Mouse (Mus musculus): Measurements from ENCODE around the gene Olfr523. TPM values are rescaled to one million over a fixed set of nuclear protein-coding genes. Genes with fewer than 3 reads are reported as not detected.
"Not testable (repeated sequence)": the region's sequence is repeated elsewhere in the genome, so short reads cannot be mapped to it uniquely, and the experiment has no call there.

Gene Olfr523
- total and polyA plus RNA-seq, 3 experiments, result not detected

GRCm38 (mm10) chr7:140126022-140126350 is 47.0 kb upstream of the Olfr523 start:
- no peak for TF ChIP-seq ZMIZ1 (IDR thresholded peaks at IDR 0.05; ENCODE audit: low read depth, low read length)
- dilution Hi-C loops (cut with MboI; ENCODE audit: extremely low pct_ligation_motif_present, extremely low pct_unique_long_range_greater_than_20kb, low sequenced_read_pairs) (no loop called here), in situ Hi-C loops (cut with MboI; ENCODE audit: low pct_ligation_motif_present, low pct_unique_long_range_greater_than_20kb, low sequenced_read_pairs) (no loop called here)
- DNase-seq (ENCODE audit: extremely low read depth), result no peak
- Histone ChIP-seq H3K9me3 (replicated peaks; ENCODE audit: low read length) (no peaks in the 10 kb centered on the region), H3K27ac (ENCODE audit: insufficient read depth, low read depth) (no peak overlapping the region), H3K9ac (ENCODE audit: insufficient read depth, low read depth) (peak overlapping the region; percentile 89), H3K4me2 (ENCODE audit: insufficient read depth, low read depth, poor library complexity, severe bottlenecking) (peak overlapping the region; percentile 86), H3K4me1 (ENCODE audit: control insufficient read depth in 1 of 2, insufficient read depth in 2 of 2) (peaks cover 17 to 71% of the 10 kb centered on the region in 2 experiments), H3K79me2 (replicated peaks; ENCODE audit: control insufficient read depth, extremely low read depth, insufficient read depth, poor library complexity, severe bottlenecking) (peaks cover 3% of the 10 kb centered on the region), H3K4me3 (replicated peaks in 1 of 3; ENCODE audit: low read depth in 2 of 3, low read length in 2 of 3, poor library complexity in 1 of 3) (peak overlapping the region; percentile 47 to 90 (median 84)), H3K27me3 (replicated peaks) (no peaks in the 10 kb centered on the region), H3K36me3 (replicated peaks in 1 of 2; ENCODE audit: control insufficient read depth in 1 of 2, insufficient read depth in 1 of 2, low read length in 1 of 2) (peaks cover 15 to 25% of the 10 kb centered on the region in 2 experiments)

- peaks cover 14 to 63% of the 10 kb centered on the region in 2 experiments for H3K4me1 ChIP-seq (ENCODE audit: control insufficient read depth in 1 of 2, insufficient read depth in 2 of 2)
- in situ Hi-C loops (cut with MboI; ENCODE audit: low pct_ligation_motif_present, low pct_unique_long_range_greater_than_20kb, low sequenced_read_pairs) (no loop called here), dilution Hi-C loops (cut with MboI; ENCODE audit: extremely low pct_ligation_motif_present, extremely low pct_unique_long_range_greater_than_20kb, low sequenced_read_pairs) (no loop called here)
- H3K4me3 ChIP-seq (replicated peaks in 1 of 3; ENCODE audit: low read depth in 2 of 3, low read length in 2 of 3, poor library complexity in 1 of 3), result peak overlapping the region; percentile 45 to 64 (median 52)
- H3K36me3 ChIP-seq (replicated peaks in 1 of 2; ENCODE audit: control insufficient read depth in 1 of 2, insufficient read depth in 1 of 2, low read length in 1 of 2), result peaks cover 18 to 31% of the 10 kb centered on the region in 2 experiments
- no peak for DNase-seq (ENCODE audit: extremely low read depth)
- TF ChIP-seq JUND (conservative IDR thresholded peaks at IDR 0.05; ENCODE audit: low read depth, low read length) (no peak), NRF1 (IDR thresholded peaks at IDR 0.05; ENCODE audit: low read depth, low read length) (no peak), MAZ (IDR thresholded peaks at IDR 0.05; ENCODE audit: low read depth, low read length) (no peak), MAFK (IDR thresholded peaks at IDR 0.05; ENCODE audit: insufficient replicate concordance, low read length) (no peak), MAX (IDR thresholded peaks at IDR 0.05; ENCODE audit: low read length) (no peak)
- no peaks in the 10 kb centered on the region for H3K27me3 ChIP-seq (replicated peaks)
- H3K27ac ChIP-seq (ENCODE audit: insufficient read depth, low read depth), result no peak overlapping the region
- peak overlapping the region; percentile 38 for H3K9ac ChIP-seq (ENCODE audit: insufficient read depth, low read depth)
- H3K4me2 ChIP-seq (ENCODE audit: insufficient read depth, low read depth, poor library complexity, severe bottlenecking), result peak overlapping the region; percentile 79
- peaks cover 3% of the 10 kb centered on the region for H3K79me2 ChIP-seq (replicated peaks; ENCODE audit: control insufficient read depth, extremely low read depth, insufficient read depth, poor library complexity, severe bottlenecking)
- no peaks in the 10 kb centered on the region for H3K9me3 ChIP-seq (replicated peaks; ENCODE audit: low read length)
Measured at GRCm38 (mm10) chr7:140126934-140127333, 46.1 kb upstream of the Olfr523 start.

- Histone ChIP-seq H3K27me3 (replicated peaks) (no peaks in the 10 kb centered on the region), H3K79me2 (replicated peaks; ENCODE audit: control insufficient read depth, extremely low read depth, insufficient read depth, poor library complexity, severe bottlenecking) (peaks cover 3% of the 10 kb centered on the region), H3K27ac (ENCODE audit: insufficient read depth, low read depth) (no peak overlapping the region), H3K4me1 (ENCODE audit: control insufficient read depth in 1 of 2, insufficient read depth in 2 of 2) (peaks cover 14 to 53% of the 10 kb centered on the region in 2 experiments), H3K9ac (ENCODE audit: insufficient read depth, low read depth) (no peak overlapping the region; the same call in 1 of the 2 replicates), H3K4me2 (ENCODE audit: insufficient read depth, low read depth, poor library complexity, severe bottlenecking) (peak overlapping the region; percentile 8; the same call in 1 of the 2 replicates), H3K9me3 (replicated peaks; ENCODE audit: low read length) (no peaks in the 10 kb centered on the region), H3K36me3 (replicated peaks in 1 of 2; ENCODE audit: control insufficient read depth in 1 of 2, insufficient read depth in 1 of 2, low read length in 1 of 2) (peaks cover 24 to 40% of the 10 kb centered on the region in 2 experiments), H3K4me3 (replicated peaks in 1 of 3; ENCODE audit: low read depth in 2 of 3, low read length in 2 of 3, poor library complexity in 1 of 3) (peak overlapping the region in 1 of 3 experiments; percentile 1)
- TF ChIP-seq NRF1 (IDR thresholded peaks at IDR 0.05; ENCODE audit: low read depth, low read length), result no peak
- TF ChIP-seq PAX5 (IDR thresholded peaks at IDR 0.05; ENCODE audit: low read length), result no peak
- no peak for TF ChIP-seq TBP (conservative IDR thresholded peaks at IDR 0.05; ENCODE audit: low read depth, low read length)
- no peak for TF ChIP-seq IRF4 (IDR thresholded peaks at IDR 0.05; ENCODE audit: low read depth, low read length)
- TF ChIP-seq ZNF384 (IDR thresholded peaks at IDR 0.05; ENCODE audit: low read depth, low read length), result no peak
- TF ChIP-seq CTCF (conservative IDR thresholded peaks at IDR 0.05 in 1 of 2, IDR thresholded peaks at IDR 0.05 in 1 of 2; ENCODE audit: low read depth in 2 of 2, low read length in 2 of 2), result no peak
- TF ChIP-seq USF2 (conservative IDR thresholded peaks at IDR 0.05; ENCODE audit: low read depth, low read length), result no peak
- no peak for TF ChIP-seq UBTF (IDR thresholded peaks at IDR 0.05; ENCODE audit: low read depth, low read length)
- TF ChIP-seq HCFC1 (IDR thresholded peaks at IDR 0.05; ENCODE audit: low read depth, low read length), result no peak
- TF ChIP-seq MEF2A (IDR thresholded peaks at IDR 0.05; ENCODE audit: borderline replicate concordance, low read depth, low read length), result no peak
- dilution Hi-C loops (cut with MboI; ENCODE audit: extremely low pct_ligation_motif_present, extremely low pct_unique_long_range_greater_than_20kb, low sequenced_read_pairs), result no loop called here
- in situ Hi-C loops (cut with MboI; ENCODE audit: low pct_ligation_motif_present, low pct_unique_long_range_greater_than_20kb, low sequenced_read_pairs), result no loop called here
- DNase-seq (ENCODE audit: extremely low read depth), result no peak
Measured at GRCm38 (mm10) chr7:140127911-140128310, 45.1 kb upstream of the Olfr523 start.

- dilution Hi-C loops (cut with MboI; ENCODE audit: extremely low pct_ligation_motif_present, extremely low pct_unique_long_range_greater_than_20kb, low sequenced_read_pairs), result not testable (repeated sequence)
- in situ Hi-C loops (cut with MboI; ENCODE audit: low pct_ligation_motif_present, low pct_unique_long_range_greater_than_20kb, low sequenced_read_pairs), result loop anchor here (10.0 kb wide), 2 partner anchors 137 to 217 kb away; partner anchors contain the start of gene Adam8
Measured at GRCm38 (mm10) chr7:140132184-140132583, 40.8 kb upstream of the Olfr523 start.

More at GRCm38 (mm10) chr7:140132184-140132583, 40.8 kb upstream of the Olfr523 start:
- H3K4me2 ChIP-seq (ENCODE audit: insufficient read depth, low read depth, poor library complexity, severe bottlenecking); DNase-seq (ENCODE audit: extremely low read depth); H3K79me2 ChIP-seq (replicated peaks; ENCODE audit: control insufficient read depth, extremely low read depth, insufficient read depth, poor library complexity, severe bottlenecking); H3K9ac ChIP-seq (ENCODE audit: insufficient read depth, low read depth); H3K27ac ChIP-seq (ENCODE audit: insufficient read depth, low read depth); H3K4me3 ChIP-seq (replicated peaks in 1 of 3; ENCODE audit: low read depth in 2 of 3, low read length in 2 of 3, poor library complexity in 1 of 3); H3K9me3 ChIP-seq (replicated peaks; ENCODE audit: low read length); H3K27me3 ChIP-seq (replicated peaks): not testable (repeated sequence)
- H3K36me3 ChIP-seq (replicated peaks in 1 of 2; ENCODE audit: control insufficient read depth in 1 of 2, insufficient read depth in 1 of 2, low read length in 1 of 2), result peaks cover 34 to 70% of the 10 kb centered on the region in 2 experiments
- H3K4me1 ChIP-seq (ENCODE audit: control insufficient read depth in 1 of 2, insufficient read depth in 2 of 2), result peaks cover under 1 to 31% of the 10 kb centered on the region in 2 experiments; a peak in 2 of 4 replicates

All from CH12.LX (cell line).